Mouse (Mus musculus) ovary, adult 18-20 months (tissue): ENCODE measurements around the gene Tle3.

ENCODE experiments used
- DNase-seq: peaks from one replicate; pipeline ENCODE4 v3.0.0; 2022; ENCODE audit warnings: low spot score, mixed read lengths

Gene Tle3

GRCm38 (mm10) chr9:61371755-61372509 lies at the start of gene Tle3:
Gene Tle3, plus strand, starts transcription at chr9:61372366.
- DNase-seq: peak; percentile 98

- no peak for DNase-seq
Measured at GRCm38 (mm10) chr9:61323221-61323620, 48.9 kb upstream of the Tle3 start.

DNA sequence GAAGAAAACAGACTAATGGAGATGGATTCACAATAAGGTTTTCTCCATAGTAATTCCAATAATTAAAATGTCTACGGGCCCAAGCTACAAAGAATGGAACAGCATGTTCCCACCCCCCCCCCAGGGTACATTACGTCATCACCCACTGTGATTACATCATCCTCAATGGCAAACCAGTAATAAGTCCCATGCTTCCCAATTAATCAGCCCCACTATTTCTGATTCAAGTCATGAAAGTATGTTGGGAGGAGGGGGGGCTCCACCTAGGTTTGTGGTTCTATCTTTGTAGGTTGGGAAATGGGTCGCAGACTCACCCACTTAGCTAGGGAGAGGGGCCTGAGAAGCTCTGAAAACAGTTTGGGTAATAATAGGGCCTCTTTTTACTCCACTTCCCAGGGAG lies 48.3 kb upstream of the Tle3 start:
- DNase-seq: no peak

GRCm38 (mm10) chr9:61324354-61324753 lies 47.8 kb upstream of the Tle3 start:
- no peak for DNase-seq

DNA sequence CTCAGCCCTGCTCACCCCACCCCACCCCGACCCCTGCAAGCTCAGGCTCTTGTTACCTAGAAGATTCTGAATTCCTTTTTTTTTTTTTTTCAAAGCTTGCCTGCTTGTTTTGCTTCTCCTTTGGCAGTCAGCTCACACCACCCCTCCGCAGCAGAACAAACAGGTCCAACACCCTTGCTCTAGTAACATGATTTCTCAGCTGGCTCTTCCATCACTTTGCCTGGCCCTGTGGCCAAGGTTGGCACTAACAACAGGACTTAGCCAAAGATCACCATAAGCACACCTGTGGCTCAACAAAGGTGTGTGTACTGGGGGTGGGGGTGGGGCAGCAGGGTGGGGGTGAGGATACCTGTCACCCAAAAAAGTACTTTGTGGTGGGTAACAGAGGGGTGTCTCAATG lies 47.2 kb upstream of the Tle3 start:
- no peak for DNase-seq

DNA sequence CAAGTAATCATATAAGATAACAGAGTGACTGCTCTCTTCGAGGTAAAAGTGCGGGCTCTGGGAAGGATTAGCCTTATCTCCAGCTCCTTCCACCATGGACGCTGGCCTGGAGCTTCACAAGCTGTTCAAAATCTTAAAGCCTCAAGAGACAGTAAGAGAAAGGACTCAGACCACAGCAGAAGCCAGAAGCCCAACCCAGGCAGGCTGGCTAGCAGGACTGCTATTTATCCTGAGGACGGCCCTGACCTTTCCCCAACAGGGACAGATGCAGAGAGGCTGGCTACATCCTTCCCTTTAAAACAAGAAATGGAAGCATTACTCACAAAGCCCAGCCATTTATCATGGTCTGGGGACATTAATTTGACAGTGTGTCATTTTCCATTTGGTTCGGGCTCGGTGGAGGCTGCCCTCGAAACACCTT lies 46.2 kb upstream of the Tle3 start:
- peak; percentile 40 for DNase-seq

DNA sequence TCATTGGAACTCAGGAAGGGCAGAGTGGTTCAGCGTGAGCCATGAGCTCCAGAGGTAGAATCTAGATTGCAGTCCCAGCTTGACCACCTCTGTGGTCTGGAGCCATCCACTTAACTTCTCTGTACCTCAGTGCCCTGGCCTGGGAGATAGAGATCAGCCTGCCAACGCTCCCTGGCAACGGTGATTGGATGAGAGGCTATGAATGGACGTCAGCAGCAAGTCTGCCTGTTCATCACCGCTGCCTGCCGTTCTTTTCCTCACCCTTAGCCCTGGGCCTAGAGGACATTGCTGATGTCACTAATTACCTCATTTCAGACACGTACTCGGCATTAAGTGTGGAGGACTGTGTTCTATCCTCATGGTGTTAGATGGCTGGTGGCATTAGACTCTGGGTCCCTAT lies 45.2 kb upstream of the Tle3 start:
- DNase-seq: no peak

- DNase-seq: no peak
Measured at GRCm38 (mm10) chr9:61328173-61328572, 44.0 kb upstream of the Tle3 start.

DNA sequence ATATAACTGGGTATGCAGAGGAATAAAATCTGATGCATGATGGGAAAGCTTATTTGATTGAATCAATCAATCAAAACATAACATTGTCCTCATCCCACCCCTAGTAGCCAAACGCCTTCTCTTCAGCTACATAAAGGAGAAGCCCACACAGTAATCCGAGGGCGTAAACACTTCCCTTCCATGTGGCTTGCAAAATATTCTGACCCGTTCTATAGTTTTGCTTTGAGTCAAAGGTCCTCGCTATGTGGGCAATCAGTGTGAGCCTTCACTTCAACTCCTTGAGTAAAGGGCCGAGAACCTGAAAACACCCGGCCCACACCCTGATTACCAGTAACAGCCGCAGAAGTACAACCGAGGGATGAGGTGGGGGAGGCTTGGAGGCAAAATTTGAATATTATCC lies 41.4 kb upstream of the Tle3 start:
- DNase-seq: no peak

GRCm38 (mm10) chr9:61332226-61332936 lies 39.8 kb upstream of the Tle3 start:
- no peak for DNase-seq

GRCm38 (mm10) chr9:61336179-61336578 lies 36.0 kb upstream of the Tle3 start:
- DNase-seq: no peak

- DNase-seq: peak; percentile 82
Measured at GRCm38 (mm10) chr9:61336591-61337587, 35.3 kb upstream of the Tle3 start.

DNA sequence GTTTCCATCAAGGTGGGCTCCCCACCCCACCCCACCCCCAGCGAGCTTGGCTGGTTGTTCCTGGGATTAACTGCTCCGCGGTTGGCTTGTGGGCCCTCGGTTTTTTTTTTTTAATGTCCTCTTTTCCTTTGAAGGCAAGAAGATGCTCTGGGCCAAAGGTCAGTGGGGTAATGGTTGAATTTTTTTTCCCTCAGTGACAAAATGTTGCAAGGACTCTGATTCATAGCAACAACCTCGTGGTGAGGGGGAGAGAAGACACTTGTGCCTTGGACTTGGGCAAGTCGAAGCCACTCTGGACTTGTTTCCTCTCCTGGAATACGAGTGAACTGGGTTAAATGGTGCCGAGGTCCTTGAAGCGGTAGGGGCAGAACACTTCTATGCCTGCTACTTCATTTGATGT lies 34.5 kb upstream of the Tle3 start:
- no peak for DNase-seq

- DNase-seq: no peak
Measured at GRCm38 (mm10) chr9:61339311-61339710, 32.9 kb upstream of the Tle3 start.

- DNase-seq: no peak
Measured at GRCm38 (mm10) chr9:61340333-61340732, 31.8 kb upstream of the Tle3 start.

- DNase-seq: no peak
Measured at GRCm38 (mm10) chr9:61342297-61342696, 29.9 kb upstream of the Tle3 start.

- no peak for DNase-seq
Measured at GRCm38 (mm10) chr9:61344684-61345083, 27.5 kb upstream of the Tle3 start.

GRCm38 (mm10) chr9:61347011-61347410 lies 25.2 kb upstream of the Tle3 start:
- DNase-seq: no peak

DNA sequence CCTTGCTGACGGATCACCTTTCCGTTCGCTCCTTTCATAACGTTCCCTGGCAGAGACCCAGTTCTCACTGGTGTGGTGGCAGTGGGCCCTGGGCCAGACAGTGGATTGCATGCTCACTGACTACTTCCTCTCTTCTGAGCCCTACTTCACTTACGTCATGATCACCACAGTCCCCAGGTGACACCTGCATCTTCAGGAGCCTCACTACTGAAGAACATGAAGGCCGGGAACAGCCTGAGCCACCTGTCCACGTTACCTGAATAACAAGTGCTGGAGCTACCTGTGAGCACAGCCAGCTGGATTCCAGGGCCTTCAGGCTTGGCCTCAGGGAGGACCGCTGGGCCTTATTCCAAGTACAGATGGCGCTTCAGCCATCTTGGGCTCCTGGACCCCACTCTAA lies 24.1 kb upstream of the Tle3 start:
- no peak for DNase-seq

DNA sequence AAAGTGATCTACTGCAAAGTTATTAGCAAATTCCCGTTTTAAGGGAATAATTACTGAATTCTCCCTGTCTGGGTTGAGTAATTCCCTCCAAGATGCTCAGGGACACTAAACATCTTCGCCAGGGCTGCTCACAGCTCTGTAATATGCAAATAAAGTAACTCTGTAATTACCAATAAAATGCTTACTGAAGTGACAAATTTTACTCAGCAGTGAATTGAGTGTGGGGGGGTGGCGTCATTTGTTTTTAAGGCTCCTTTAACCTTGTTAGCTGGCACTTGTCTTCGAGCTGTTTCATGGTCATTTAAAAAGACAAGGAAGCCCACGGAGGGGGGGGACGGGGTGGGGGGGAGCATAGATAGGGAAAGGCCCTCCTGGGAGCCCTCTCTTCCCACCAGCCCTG lies 23.6 kb upstream of the Tle3 start:
- DNase-seq: no peak

GRCm38 (mm10) chr9:61349697-61350096 lies 22.5 kb upstream of the Tle3 start:
- DNase-seq: no peak

- no peak for DNase-seq
Measured at GRCm38 (mm10) chr9:61351164-61351563, 21.0 kb upstream of the Tle3 start.
